Mouse (Mus musculus): Measurements from ENCODE around the gene Fnip1.

Fnip1 gene

DNA sequence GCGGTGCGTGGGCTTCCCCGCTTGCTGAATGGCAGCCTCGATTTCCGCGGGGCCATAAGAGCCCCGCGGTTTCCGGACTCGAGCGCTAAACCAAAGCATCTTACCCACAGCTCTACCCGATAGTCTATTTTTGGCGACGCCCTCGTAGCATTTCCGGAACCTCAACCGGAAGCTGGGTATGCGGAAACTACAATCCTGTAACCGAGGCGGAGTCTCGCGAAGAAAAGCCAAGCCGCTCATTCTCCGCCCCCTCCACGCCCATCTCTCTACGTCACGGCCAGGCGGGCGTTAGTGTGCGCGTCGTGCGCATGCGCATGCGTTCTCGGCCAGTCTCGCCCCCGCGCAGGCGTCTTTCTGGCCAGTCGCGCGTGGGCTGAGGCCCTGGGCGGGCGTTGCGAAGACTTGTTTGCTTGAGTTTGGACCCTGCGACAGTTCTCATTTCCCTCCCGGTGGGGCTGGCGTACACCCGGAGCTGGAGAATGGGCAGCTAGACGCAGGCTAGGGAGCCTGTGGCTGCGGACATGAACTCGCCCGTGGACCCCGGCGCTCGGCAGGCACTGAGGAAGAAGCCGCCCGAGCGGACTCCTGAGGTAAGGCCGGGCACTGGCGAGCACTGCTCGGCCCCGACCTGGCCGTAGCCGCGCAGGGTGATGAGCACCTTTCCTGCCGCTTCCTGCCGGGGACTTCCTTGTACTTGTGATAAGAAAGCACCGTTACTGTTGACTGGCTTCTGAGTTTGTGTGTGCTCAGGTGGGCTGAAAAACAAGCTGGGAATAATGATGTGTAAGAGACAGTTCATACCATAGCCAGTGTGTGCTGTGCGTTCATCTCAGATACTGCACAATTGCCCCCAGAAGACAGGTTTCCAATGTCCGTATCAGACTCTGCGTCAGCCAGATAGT lies 84.8 kb downstream of the Fnip1 start, which contains the start of gene Rapgef6:
Rapgef6 (plus strand) TSS at position 319 of the 902 bp plus-strand sequence.
- POLR2A ChIA-PET = interaction anchor here (0.5 to 3.5 kb wide), 106 partner anchors 8 to 946 kb away, joined by 3 to 38 read pairs (median 4); partner anchors contain the start of genes Fnip1 (in 3 of the 4), Cdc42se2 (in 2 of the 4), G3bp1 (in 1 of the 4) and Gm2a (in 1 of the 4)
- CTCF ChIA-PET = interaction anchor here (0.6 to 3.6 kb wide), 7 partner anchors 12 to 521 kb away, joined by 3 to 14 read pairs (median 4); no protein-coding TSS in a partner anchor

DNA sequence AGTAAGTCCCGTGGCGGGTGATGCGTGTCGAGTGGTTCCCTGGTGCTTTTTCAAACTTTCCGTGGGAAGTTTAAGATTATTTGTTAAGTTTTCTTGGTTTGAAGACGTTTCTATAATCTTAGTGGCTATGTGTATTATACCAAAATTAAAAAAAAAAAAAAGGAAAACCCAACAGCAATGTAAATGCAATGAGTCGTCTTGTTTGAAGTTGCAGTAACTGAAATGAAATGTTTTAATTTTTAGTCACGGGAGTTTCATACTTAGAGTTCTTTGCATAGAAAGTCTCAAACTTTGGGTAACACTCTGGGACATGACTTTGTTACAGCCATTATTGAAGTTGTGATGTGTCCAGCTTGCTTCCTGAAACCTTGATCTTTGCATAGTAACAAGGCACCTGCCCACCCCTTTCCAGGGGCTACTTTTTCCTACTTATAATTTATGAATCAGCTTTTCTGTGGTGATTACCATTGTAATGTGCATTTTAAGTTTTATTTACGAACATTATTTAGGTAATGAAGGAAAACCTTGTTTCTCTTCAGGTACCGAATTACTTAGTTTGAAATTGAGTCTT lies 85.5 kb downstream of the Fnip1 start:
- ChIA-PET CTCF (interaction anchor here in 3 of 4 experiments (0.6 to 3.6 kb wide), 3 partner anchors 12 to 521 kb away, joined by 3 to 14 read pairs (median 13); no protein-coding TSS in a partner anchor), POLR2A (interaction anchor here (0.6 to 3.5 kb wide), 50 partner anchors 8 to 945 kb away, joined by 3 to 38 read pairs (median 6); partner anchors contain the start of genes Cdc42se2 (in 2 of the 4), Fnip1 (in 2 of the 4), G3bp1 (in 1 of the 4) and Gm2a (in 1 of the 4))

DNA sequence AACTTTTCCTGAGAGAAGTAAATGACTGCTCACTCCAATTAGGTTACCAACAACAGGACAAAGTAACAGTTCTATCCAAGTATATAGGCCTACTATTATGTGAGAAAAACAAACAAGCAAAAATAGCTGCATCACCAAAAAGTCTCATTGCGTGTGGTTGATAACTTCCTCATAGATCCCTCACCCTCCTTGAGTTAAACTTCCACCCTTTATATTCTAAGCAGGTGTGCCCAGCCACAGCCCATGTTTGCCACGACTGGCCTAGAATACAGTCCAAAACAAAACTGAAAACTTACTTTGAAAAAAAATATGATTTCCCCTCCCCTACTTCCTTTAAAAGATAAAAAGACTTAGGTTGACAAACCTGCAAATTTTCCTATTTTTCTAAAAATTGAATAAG lies 90.0 kb downstream of the Fnip1 start:
- POLR2A ChIA-PET = interaction anchor here in 1 of 4 experiments (0.8 to 1.2 kb wide), 4 partner anchors 11 to 59 kb away, joined by 3 read pairs; no protein-coding TSS in a partner anchor
- CTCF ChIA-PET = interaction anchor here in 1 of 4 experiments (0.5 kb wide), 1 partner anchor 45 kb away, joined by 3 read pairs; no protein-coding TSS in a partner anchor

DNA sequence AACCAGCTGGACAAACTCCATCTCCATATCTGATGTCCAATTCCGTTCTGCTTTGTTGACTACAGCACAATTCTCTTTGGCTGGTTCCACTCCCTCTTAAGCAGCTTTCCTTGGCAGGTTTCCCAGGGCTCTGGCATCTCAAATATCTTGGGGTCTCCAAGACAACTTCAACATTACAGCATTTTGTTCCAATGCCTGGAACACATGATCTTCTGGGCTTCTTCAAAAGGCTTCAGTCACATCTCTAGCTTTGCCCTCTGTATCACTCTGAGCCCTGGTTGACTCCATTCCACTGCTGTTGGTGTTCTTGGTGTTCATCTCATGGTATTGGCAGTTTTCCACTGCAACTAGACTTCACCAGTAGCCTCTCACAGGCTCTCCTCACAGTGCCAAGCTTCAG lies 92.4 kb downstream of the Fnip1 start:
- CTCF ChIA-PET = no interaction called here
- POLR2A ChIA-PET = interaction anchor here (0.9 to 3.5 kb wide), 11 partner anchors 8 to 92 kb away, joined by 3 to 36 read pairs (median 4); partner anchors contain the start of gene Rapgef6 (in 4 of the 4)

DNA sequence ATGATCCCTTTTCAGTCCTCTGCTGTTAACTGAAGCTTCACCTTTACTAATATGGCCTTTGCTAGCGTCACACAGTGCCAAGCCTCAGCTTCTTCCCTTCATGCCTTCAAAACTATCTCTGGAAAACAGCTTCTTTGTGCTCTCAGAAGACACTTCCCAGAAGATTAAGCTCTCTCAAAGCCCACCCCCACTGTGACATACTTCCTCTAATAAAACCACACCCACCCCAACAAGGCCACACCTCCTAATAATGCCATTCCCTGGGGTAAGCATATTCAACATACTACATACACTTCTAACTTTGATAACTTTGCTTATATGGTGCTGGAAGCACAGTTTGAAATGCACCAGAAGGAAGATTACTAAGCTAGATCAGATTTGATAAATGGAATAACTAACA lies 92.9 kb downstream of the Fnip1 start:
- POLR2A ChIA-PET = interaction anchor here (0.8 to 3.5 kb wide), 12 partner anchors 8 to 93 kb away, joined by 3 to 36 read pairs (median 4); partner anchors contain the start of genes Rapgef6 (in 4 of the 4) and Fnip1 (in 1 of the 4)
- CTCF ChIA-PET = interaction anchor here in 1 of 4 experiments (0.6 kb wide), 1 partner anchor 468 kb away, joined by 5 read pairs; no protein-coding TSS in a partner anchor

DNA sequence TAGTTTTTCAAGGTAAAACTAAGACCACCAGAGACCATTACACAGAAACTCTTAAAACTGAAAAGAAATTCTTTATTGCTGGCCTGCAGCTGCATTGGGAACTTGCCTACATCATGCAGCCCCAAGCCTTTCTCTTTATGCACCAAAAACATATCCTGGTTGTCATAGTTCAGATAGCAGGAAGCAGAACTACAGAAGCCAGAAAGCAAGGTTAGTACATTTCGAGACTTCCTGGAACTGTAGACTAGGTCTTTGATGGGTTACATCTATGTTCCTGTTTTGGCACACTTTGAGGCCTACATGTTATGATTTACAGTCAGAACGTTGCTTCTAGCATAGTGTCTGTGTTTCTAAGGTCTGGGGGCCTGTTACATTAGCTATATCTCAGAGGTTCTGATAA lies 95.8 kb downstream of the Fnip1 start:
- ChIA-PET CTCF (no interaction called here), POLR2A (interaction anchor here in 1 of 4 experiments (0.9 to 2.5 kb wide), 2 partner anchors 11 to 44 kb away, joined by 3 to 22 read pairs; partner anchors contain the start of gene Rapgef6)

DNA sequence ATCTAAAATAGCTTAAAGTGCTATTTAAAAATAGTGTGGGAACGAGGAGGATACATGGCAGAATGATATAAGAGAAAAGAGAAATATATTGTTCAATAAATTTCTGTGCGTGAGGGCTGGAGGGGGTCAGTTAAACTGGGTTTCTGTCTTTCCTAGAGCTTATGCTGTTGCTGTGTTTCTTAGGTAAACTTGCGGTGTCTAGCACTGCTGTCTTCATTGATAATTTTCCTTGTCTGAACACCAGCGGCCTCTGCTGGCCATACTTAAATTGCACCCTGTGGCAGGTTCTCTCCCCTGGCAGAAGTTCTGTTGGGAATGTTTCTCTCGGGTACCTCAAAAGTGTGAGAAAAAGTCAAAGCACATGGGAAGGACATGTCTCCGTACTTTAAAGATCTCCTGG lies 96.9 kb downstream of the Fnip1 start:
- ChIA-PET CTCF (interaction anchor here (0.5 to 1.7 kb wide), 23 partner anchors 8 to 1886 kb away, joined by 3 to 14 read pairs (median 4); partner anchors contain the start of gene Rapgef6 (in 2 of the 4)), POLR2A (interaction anchor here in 3 of 4 experiments (0.7 to 2.5 kb wide), 13 partner anchors 8 to 227 kb away, joined by 3 to 29 read pairs (median 4); partner anchors contain the start of genes Rapgef6 (in 3 of the 3) and Fnip1 (in 1 of the 3))

DNA sequence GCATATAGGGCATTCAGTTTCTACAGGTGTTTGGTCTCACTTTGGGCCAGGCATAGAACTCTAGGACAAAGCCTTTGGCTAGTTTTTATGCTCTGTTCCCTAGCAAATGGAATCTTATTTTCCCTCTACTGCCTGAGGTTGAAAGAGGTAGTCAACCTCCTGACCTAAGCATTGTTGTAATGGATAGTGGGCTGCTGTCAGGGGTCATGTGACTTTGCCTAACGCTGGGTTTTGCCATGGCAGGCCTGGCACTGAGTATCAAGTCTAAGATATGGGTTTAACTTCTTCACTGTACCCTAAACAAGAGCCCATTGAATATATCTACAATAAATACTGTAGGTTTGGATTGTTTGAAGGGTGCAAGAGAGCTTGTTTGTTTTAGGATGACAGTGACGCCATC lies 101.0 kb downstream of the Fnip1 start:
- ChIA-PET POLR2A (interaction anchor here in 3 of 4 experiments (0.8 to 5.6 kb wide), 8 partner anchors 9 to 249 kb away, joined by 3 to 29 read pairs (median 5); partner anchors contain the start of genes Rapgef6 (in 3 of the 3) and Cdc42se2 (in 1 of the 3)), CTCF (interaction anchor here in 1 of 4 experiments (0.6 kb wide), 1 partner anchor 232 kb away, joined by 3 read pairs; no protein-coding TSS in a partner anchor)

DNA sequence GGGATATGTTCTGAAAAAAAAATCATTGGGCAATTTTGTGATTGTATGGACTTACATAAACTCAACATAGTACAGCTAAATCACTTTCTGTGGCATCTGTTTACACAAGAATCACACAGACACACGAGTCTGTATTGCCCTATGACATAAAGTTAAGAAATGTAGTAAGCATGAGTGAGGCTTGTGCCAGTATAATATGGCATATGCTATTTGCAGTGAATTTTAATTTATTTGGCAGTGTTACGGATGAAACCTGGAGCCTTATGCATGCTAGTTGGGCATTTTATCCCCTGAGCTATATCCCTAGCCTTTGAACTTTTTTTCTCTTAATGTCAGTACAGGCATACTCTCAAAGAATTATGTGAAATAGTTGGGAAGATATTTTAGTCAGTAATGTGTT lies 101.5 kb downstream of the Fnip1 start:
- POLR2A ChIA-PET = interaction anchor here in 2 of 4 experiments (0.8 to 5.6 kb wide), 3 partner anchors 10 to 17 kb away, joined by 3 to 29 read pairs (median 27); partner anchors contain the start of gene Rapgef6 (in 2 of the 2)
- CTCF ChIA-PET = no interaction called here

DNA sequence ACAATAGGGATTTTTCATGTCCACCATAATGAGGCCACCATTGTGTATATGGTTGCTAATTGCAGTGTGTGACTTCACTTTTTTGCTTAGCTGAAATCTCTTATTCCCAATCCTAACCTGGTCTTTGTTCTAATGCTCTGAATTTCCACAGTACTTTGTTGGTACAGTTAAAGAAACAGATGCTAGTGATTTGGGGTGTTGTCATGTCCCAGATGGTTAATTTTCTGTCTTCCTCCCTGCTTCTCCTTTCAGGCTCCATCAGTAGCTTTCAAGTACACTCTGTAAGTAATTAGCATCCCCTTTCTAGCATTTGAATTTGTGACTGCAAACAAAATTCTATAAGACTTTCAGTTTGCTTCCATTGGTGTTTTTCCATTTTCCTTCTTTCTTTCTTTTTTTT lies 102.3 kb downstream of the Fnip1 start:
- CTCF ChIA-PET = interaction anchor here in 1 of 4 experiments (0.6 kb wide), 1 partner anchor 14 kb away, joined by 3 read pairs; no protein-coding TSS in a partner anchor
- POLR2A ChIA-PET = interaction anchor here in 2 of 4 experiments (0.6 to 5.6 kb wide), 4 partner anchors 18 to 1184 kb away, joined by 3 to 27 read pairs (median 3); partner anchors contain the start of gene Rapgef6 (in 1 of the 2)

DNA sequence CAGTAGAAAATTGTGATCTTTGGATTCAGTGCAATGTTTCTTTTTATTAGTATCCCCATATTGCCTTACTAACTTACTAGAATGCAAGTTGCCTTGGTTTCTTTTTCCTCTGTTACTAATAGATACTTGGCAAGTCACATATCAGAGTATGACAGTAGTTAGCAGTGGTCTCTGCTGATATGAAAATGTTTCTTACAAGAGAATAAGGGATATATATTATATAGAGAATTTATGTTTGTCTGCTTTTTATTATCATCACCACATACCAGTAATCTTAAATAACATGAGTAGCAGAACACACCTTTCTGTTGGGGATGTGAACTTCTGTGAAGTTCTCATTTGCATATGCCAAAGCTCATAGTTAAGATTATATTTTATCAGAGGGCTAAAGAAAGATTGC lies 104.4 kb downstream of the Fnip1 start:
- ChIA-PET POLR2A (interaction anchor here in 2 of 4 experiments (1.7 to 5.6 kb wide), 3 partner anchors 12 to 20 kb away, joined by 10 to 27 read pairs (median 11); partner anchors contain the start of gene Rapgef6 (in 2 of the 2)), CTCF (no interaction called here)

DNA sequence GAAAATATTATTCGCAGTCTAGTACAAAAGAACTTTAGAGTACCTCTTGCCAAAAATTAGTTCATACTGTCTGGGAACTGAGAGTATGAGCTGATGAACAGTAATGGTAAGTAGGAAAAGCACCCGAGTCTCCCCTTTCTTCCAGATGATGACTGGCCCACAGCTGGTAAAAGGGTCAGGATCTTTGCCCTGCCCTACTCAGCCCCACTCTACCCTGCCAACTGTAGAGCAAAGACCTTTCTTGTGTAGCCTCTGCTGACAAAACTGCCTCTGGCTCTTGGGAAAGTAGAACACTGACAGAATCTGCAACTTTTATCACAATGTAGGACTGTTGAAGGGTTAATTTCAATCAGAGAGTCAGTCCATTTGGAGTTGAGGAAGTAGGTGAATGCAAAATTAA lies 117.0 kb downstream of the Fnip1 start:
- POLR2A ChIA-PET = interaction anchor here in 2 of 4 experiments (0.7 to 1.1 kb wide), 2 partner anchors 32 kb away, joined by 3 to 4 read pairs; partner anchors contain the start of gene Rapgef6 (in 2 of the 2)
- CTCF ChIA-PET = interaction anchor here in 1 of 4 experiments (0.7 to 0.9 kb wide), 2 partner anchors 11 to 20 kb away, joined by 3 read pairs; no protein-coding TSS in a partner anchor

DNA sequence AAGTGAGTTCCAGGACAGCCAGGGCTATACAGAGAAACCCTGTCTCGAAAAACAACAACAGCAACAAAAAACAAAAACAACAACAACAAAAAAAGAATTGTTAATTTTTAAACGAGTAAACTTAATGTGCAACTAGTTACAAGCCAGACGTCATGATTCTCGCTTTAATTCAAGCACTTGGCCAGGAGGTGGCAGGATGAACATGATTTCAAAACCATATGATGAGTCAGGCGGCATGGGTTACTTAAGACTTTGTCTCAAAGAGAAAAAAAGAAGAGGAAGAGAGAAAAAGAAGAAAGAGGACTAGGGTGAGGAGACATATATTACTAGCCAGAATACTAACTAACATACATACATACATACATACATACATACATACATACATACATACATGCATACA lies 124.8 kb downstream of the Fnip1 start:
- CTCF ChIA-PET = no interaction called here

More for the DNA sequence above, 124.8 kb downstream of the Fnip1 start:
- POLR2A ChIA-PET = interaction anchor here in 1 of 4 experiments (0.6 kb wide), 1 partner anchor 53 kb away, joined by 3 read pairs; no protein-coding TSS in a partner anchor
